In genomic region chr13:69531431-69531830, GRCm38 (mm10) we compare ENCODE assay signal across 8 mouse cellular contexts. TPM values are rescaled to one million over a fixed set of nuclear protein-coding genes. Genes with fewer than 3 reads are reported as not detected.
DNase-seq lines count a peak whose midpoint lies in the region; ATAC-seq lines count a peak whose summit lies in the region.

No protein-coding gene starts in this region.

- H3K36me3 ChIP-seq in kidney, embryonic 16.5 days (ENCODE audit: insufficient read depth, low read length), result peaks cover 7% of the 10 kb centered on the region
- peaks cover 38% of the 10 kb centered on the region for H3K36me3 ChIP-seq in forebrain, embryonic 10.5 days (replicated peaks)
- H3K36me3 ChIP-seq in limb, embryonic 10.5 days, result peaks cover 30% of the 10 kb centered on the region
- H3K36me3 ChIP-seq in neural tube, embryonic 14.5 days (ENCODE audit: control insufficient read depth, insufficient read depth, low read length), result no peaks in the 10 kb centered on the region

- H3K27me3 ChIP-seq in kidney, embryonic 16.5 days (ENCODE audit: insufficient read depth, low read length), result no peaks in the 10 kb centered on the region
- no peaks in the 10 kb centered on the region for H3K27me3 ChIP-seq in forebrain, embryonic 10.5 days (ENCODE audit: poor library complexity, severe bottlenecking)
- no peaks in the 10 kb centered on the region for H3K27me3 ChIP-seq in limb, embryonic 10.5 days (ENCODE audit: low read depth, poor library complexity, severe bottlenecking)
- H3K27me3 ChIP-seq in neural tube, embryonic 14.5 days (ENCODE audit: control insufficient read depth, insufficient read depth, low read length), result no peaks in the 10 kb centered on the region

- no peak for ATAC-seq in kidney, embryonic 16.5 days (ENCODE audit: low FRiP score, low TSS enrichment)
- no peak for ATAC-seq in neural tube, embryonic 14.5 days (ENCODE audit: low read depth)

- H3K27ac ChIP-seq in kidney, embryonic 16.5 days (ENCODE audit: low read length), result 0 out of 2 replicates have a peak overlapping the region, but pooled peaks have one; percentile 1
- H3K27ac ChIP-seq in forebrain, embryonic 10.5 days, result no peak overlapping the region
- H3K27ac ChIP-seq in limb, embryonic 10.5 days, result no peak overlapping the region
- no peak overlapping the region for H3K27ac ChIP-seq in neural tube, embryonic 14.5 days (ENCODE audit: low read depth, low read length)

- H3K4me2 ChIP-seq in kidney, embryonic 16.5 days (replicated peaks; ENCODE audit: low read depth, low read length), result peak overlapping the region; percentile 93
- H3K4me2 ChIP-seq in neural tube, embryonic 14.5 days (ENCODE audit: low read depth, low read length), result peak overlapping the region; percentile 94

- H3K9me3 ChIP-seq in kidney, embryonic 16.5 days (ENCODE audit: low read length), result no peaks in the 10 kb centered on the region
- no peaks in the 10 kb centered on the region for H3K9me3 ChIP-seq in forebrain, embryonic 10.5 days
- no peaks in the 10 kb centered on the region for H3K9me3 ChIP-seq in limb, embryonic 10.5 days (replicated peaks)
- H3K9me3 ChIP-seq in neural tube, embryonic 14.5 days (ENCODE audit: control insufficient read depth, low read length), result no peaks in the 10 kb centered on the region

- H3K4me1 ChIP-seq in kidney, embryonic 16.5 days (ENCODE audit: insufficient read depth, low read length), result peaks cover 53% of the 10 kb centered on the region
- H3K4me1 ChIP-seq in forebrain, embryonic 10.5 days, result peaks cover 71% of the 10 kb centered on the region
- H3K4me1 ChIP-seq in limb, embryonic 10.5 days, result peaks cover 51% of the 10 kb centered on the region
- peaks cover 35% of the 10 kb centered on the region for H3K4me1 ChIP-seq in neural tube, embryonic 14.5 days (ENCODE audit: control insufficient read depth, insufficient read depth, low read length)

- H3K9ac ChIP-seq in kidney, embryonic 16.5 days (replicated peaks; ENCODE audit: low read length), result peak overlapping the region; percentile 90
- H3K9ac ChIP-seq in neural tube, embryonic 14.5 days (replicated peaks; ENCODE audit: low read depth, low read length), result 0 out of 2 replicates have a peak overlapping the region, but pooled peaks have one; percentile 12

- H3K4me3 ChIP-seq in kidney, embryonic 16.5 days (ENCODE audit: low read length), result peak overlapping the region; percentile 94
- peak overlapping the region; percentile 97 for H3K4me3 ChIP-seq in forebrain, embryonic 10.5 days
- peak overlapping the region; percentile 88 for H3K4me3 ChIP-seq in limb, embryonic 10.5 days
- H3K4me3 ChIP-seq in neural tube, embryonic 14.5 days (ENCODE audit: low read depth, low read length), result peak overlapping the region; percentile 85; the same call in 1 of the 2 replicates

- WGBS in kidney, embryonic 16.5 days, result 50% methylated on average over 6 of the region's 6 CpGs
- 68% methylated on average over 6 of the region's 6 CpGs for WGBS in forebrain, embryonic 10.5 days
- 58% methylated on average over 6 of the region's 6 CpGs for WGBS in limb, embryonic 10.5 days
- WGBS in neural tube, embryonic 14.5 days, result 55% methylated on average over 6 of the region's 6 CpGs

- no peak for DNase-seq in kidney, postnatal 4 days
- no peak for DNase-seq in forebrain, embryonic 10.5 days (ENCODE audit: extremely low spot score, low spot score)
- DNase-seq in limb, embryonic 10.5 days (ENCODE audit: low spot score), result no peak
- DNase-seq in gastrocnemius, postnatal 4 days (ENCODE audit: low spot score in 2 of 2), result no peak
- DNase-seq in embryo, embryonic 10 days (ENCODE audit: low spot score), result no peak
- DNase-seq in gastrocnemius, adult 18-20 months (ENCODE audit: low spot score), result no peak

RNA-seq across cellular contexts. Expression of gene Nsun2, which starts 2.1 kb away (rescaled TPM):
- polyA plus RNA-seq in kidney, embryonic 16.5 days (2015; fragmentation: Nextera tagmentation; extraction: Ambion mirVana), result 124 and 131 TPM in 2 replicates
- 171 and 175 TPM in 2 replicates for polyA plus RNA-seq in forebrain, embryonic 10.5 days (2016; fragmentation: Nextera tagmentation; extraction: Ambion mirVana)
- 172 and 198 TPM in 2 replicates for polyA plus RNA-seq in limb, embryonic 10.5 days (2016; fragmentation: Nextera tagmentation; extraction: Ambion mirVana)
- polyA plus RNA-seq in neural tube, embryonic 14.5 days (2014; fragmentation: Nextera tagmentation; extraction: Ambion mirVana), result 73.5 and 85.4 TPM in 2 replicates
- 10 to 100 TPM; 49.5 to 50.7 TPM for total RNA-seq in gastrocnemius, postnatal 4 days (2021)
- total RNA-seq in gastrocnemius, adult 18-20 months (2021), result 10 to 100 TPM; 42.4 to 46.5 TPM

RNA-seq across cellular contexts. Expression of gene Tent4a, which starts 3.0 kb away (rescaled TPM):
- polyA plus RNA-seq in kidney, embryonic 16.5 days (2015; fragmentation: Nextera tagmentation; extraction: Ambion mirVana), result 5.0 and 5.1 TPM in 2 replicates
- polyA plus RNA-seq in forebrain, embryonic 10.5 days (2016; fragmentation: Nextera tagmentation; extraction: Ambion mirVana), result 4.1 and 4.9 TPM in 2 replicates
- 6.0 TPM in 2 replicates for polyA plus RNA-seq in limb, embryonic 10.5 days (2016; fragmentation: Nextera tagmentation; extraction: Ambion mirVana)
- 10.4 and 11.9 TPM in 2 replicates for polyA plus RNA-seq in neural tube, embryonic 14.5 days (2014; fragmentation: Nextera tagmentation; extraction: Ambion mirVana)
- total RNA-seq in gastrocnemius, postnatal 4 days (2021), result 10 to 100 TPM; 19.0 to 21.9 TPM
- total RNA-seq in gastrocnemius, adult 18-20 months (2021), result 1 to 10 TPM; 5.6 to 6.3 TPM
